Mouse (Mus musculus) liver, adult 2 months (tissue): ENCODE results near the gene Raph1.

ENCODE experiments used
- CTCF ChIP-seq: fragments of 200-500 bp; IDR thresholded peaks from 2 replicates; pipeline ENCODE4 v1.5.1; 2011; ENCODE audit warnings: low read depth, low read length, control low read depth
- POLR2A ChIP-seq: fragments of 200-500 bp; IDR thresholded peaks from 2 replicates; pipeline ENCODE4 v1.6.1; 2011; ENCODE audit warnings: low read length, control low read depth; ENCODE audit not compliant: insufficient read depth; ENCODE audit errors: extremely low read depth

DNA sequence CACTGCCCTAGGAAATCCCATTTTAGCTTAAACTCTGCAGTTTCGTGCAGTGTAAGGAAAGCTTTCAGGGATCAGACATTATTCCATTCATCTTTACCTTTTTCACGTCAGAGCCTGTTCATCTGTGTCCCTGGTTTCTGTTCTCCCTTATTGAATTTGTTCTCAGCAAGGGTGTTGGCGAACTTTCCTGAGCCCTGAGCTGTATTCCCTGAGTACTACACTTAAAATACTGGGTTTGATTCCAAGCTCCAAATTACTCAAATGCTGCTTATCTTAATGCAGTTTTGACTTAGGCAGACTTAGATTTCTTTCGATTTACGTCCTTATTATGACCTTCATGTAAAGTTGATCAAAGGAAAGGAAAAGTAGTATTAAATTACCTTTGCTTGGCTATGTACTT, 417 bp upstream of the Raph1 start:
- TF ChIP-seq CTCF: no peak
- TF ChIP-seq POLR2A: no peak
